Mouse (Mus musculus): ENCODE measurements around the gene Sept9. TPM values are rescaled to one million over a fixed set of nuclear protein-coding genes. Genes with fewer than 3 reads are reported as not detected.

The Sept9 gene
- polyA plus RNA-seq, 1 experiment from 2014 or later = 182 TPM

DNA sequence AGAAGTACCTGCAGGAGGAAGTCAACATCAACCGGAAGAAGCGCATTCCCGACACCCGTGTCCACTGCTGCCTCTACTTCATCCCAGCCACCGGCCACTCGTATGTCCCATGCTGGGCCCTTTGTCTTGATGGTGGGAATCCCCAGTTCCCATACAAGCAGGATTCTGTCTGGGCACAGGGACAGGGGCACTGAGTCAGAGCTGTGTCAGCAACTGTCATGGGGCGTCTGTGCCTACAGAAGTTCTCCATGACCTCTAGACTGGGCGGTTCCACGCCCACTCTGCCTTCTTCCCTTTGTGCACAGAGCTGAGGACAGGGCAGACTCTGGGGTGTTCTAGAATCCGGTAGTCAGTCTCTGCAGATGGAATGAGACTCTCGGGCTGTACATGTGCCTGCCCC lies 153.7 kb downstream of the Sept9 start:
- peaks cover 22% of the 10 kb centered on the region for H3K4me1 ChIP-seq (ENCODE audit: control insufficient read depth, insufficient read depth, low read length)
- no peaks in the 10 kb centered on the region for H3K9me3 ChIP-seq (replicated peaks; ENCODE audit: control insufficient read depth, low read length)
- H3K36me3 ChIP-seq (replicated peaks; ENCODE audit: control insufficient read depth, insufficient read depth, low read depth, low read length) = peaks cover 26% of the 10 kb centered on the region
- no peak for ATAC-seq (replicated peaks; ENCODE audit: insufficient number of reproducible peaks, low FRiP score, low TSS enrichment, low read depth)
- H3K27ac ChIP-seq (replicated peaks; ENCODE audit: low read depth, low read length) = no peak overlapping the region
- no peaks in the 10 kb centered on the region for H3K27me3 ChIP-seq (ENCODE audit: control insufficient read depth, insufficient read depth, low read length)
- H3K4me2 ChIP-seq (ENCODE audit: low read depth, low read length) = no peak overlapping the region
- no peak for DNase-seq (ENCODE audit: low spot score)
- H3K4me3 ChIP-seq (ENCODE audit: low read depth, low read length) = no peak overlapping the region
- 95% methylated on average over 11 of the region's 11 CpGs for WGBS
- H3K9ac ChIP-seq (replicated peaks; ENCODE audit: low read length) = no peak overlapping the region

GRCm38 (mm10) chr11:117354107-117354506 lies 154.6 kb downstream of the Sept9 start:
- Histone ChIP-seq H3K4me3 (ENCODE audit: low read depth, low read length) (no peak overlapping the region), H3K27me3 (ENCODE audit: control insufficient read depth, insufficient read depth, low read length) (no peaks in the 10 kb centered on the region), H3K36me3 (replicated peaks; ENCODE audit: control insufficient read depth, insufficient read depth, low read depth, low read length) (peaks cover 32% of the 10 kb centered on the region), H3K9me3 (replicated peaks; ENCODE audit: control insufficient read depth, low read length) (no peaks in the 10 kb centered on the region), H3K4me1 (ENCODE audit: control insufficient read depth, insufficient read depth, low read length) (peaks cover 16% of the 10 kb centered on the region), H3K9ac (replicated peaks; ENCODE audit: low read length) (no peak overlapping the region), H3K4me2 (ENCODE audit: low read depth, low read length) (no peak overlapping the region), H3K27ac (replicated peaks; ENCODE audit: low read depth, low read length) (no peak overlapping the region)
- ATAC-seq (replicated peaks; ENCODE audit: insufficient number of reproducible peaks, low FRiP score, low TSS enrichment, low read depth) (no peak), DNase-seq (ENCODE audit: low spot score) (no peak)
- 96% methylated on average over 4 of the region's 4 CpGs for WGBS

- Histone ChIP-seq H3K4me1 (ENCODE audit: control insufficient read depth, insufficient read depth, low read length) (no peaks in the 10 kb centered on the region), H3K27ac (replicated peaks; ENCODE audit: low read depth, low read length) (no peak overlapping the region), H3K27me3 (ENCODE audit: control insufficient read depth, insufficient read depth, low read length) (no peaks in the 10 kb centered on the region), H3K4me2 (ENCODE audit: low read depth, low read length) (no peak overlapping the region), H3K9me3 (replicated peaks; ENCODE audit: control insufficient read depth, low read length) (no peaks in the 10 kb centered on the region), H3K36me3 (replicated peaks; ENCODE audit: control insufficient read depth, insufficient read depth, low read depth, low read length) (peaks cover 43% of the 10 kb centered on the region), H3K9ac (replicated peaks; ENCODE audit: low read length) (no peak overlapping the region), H3K4me3 (ENCODE audit: low read depth, low read length) (no peak overlapping the region)
- DNase-seq (ENCODE audit: low spot score) (no peak), ATAC-seq (replicated peaks; ENCODE audit: insufficient number of reproducible peaks, low FRiP score, low TSS enrichment, low read depth) (no peak)
- 85% methylated on average over 3 of the region's 3 CpGs for WGBS
These were observed 157.5 kb downstream of the Sept9 start for GRCm38 (mm10) chr11:117356937-117357336.

DNA sequence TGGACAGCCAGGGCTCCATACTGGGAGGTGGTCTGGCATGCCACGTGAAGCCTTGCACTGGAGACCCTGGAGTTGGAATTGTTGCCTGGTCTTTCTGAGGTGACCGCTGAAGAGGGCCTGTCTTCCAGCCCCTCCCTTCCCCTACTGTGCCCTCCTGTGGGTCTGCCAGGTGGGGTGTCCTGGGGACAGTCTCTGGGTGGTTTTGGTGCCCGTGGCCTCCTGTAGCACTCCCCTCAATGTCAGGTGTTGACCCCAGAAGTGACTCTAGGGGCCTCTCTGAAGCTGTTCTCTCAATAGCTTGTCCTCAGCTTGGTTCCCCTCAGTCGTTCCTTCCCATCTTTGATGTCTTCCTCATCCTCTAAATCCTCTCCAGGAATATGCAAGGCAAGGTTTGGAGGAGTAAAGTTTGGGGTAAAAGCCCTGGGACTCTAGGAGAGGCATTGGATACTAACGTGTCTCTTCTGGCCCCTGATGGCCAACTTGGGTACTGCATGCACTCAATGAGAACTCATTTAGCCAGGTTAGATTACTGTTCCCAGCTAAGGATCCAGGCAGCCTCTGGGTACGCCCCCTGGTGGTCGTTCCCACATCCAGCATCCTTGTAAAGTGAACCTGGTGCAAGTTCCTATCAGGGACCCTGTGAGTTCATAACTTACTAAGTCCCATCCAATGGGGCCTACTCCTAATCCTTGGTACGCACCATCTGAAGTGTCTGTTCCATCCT lies 158.6 kb downstream of the Sept9 start:
- DNase-seq (ENCODE audit: low spot score) = peak; percentile 99
- Histone ChIP-seq H3K4me2 (ENCODE audit: low read depth, low read length) (no peak overlapping the region), H3K9ac (replicated peaks; ENCODE audit: low read length) (no peak overlapping the region), H3K9me3 (replicated peaks; ENCODE audit: control insufficient read depth, low read length) (no peaks in the 10 kb centered on the region), H3K4me1 (ENCODE audit: control insufficient read depth, insufficient read depth, low read length) (no peaks in the 10 kb centered on the region), H3K36me3 (replicated peaks; ENCODE audit: control insufficient read depth, insufficient read depth, low read depth, low read length) (peaks cover 48% of the 10 kb centered on the region), H3K27ac (replicated peaks; ENCODE audit: low read depth, low read length) (no peak overlapping the region), H3K4me3 (ENCODE audit: low read depth, low read length) (no peak overlapping the region), H3K27me3 (ENCODE audit: control insufficient read depth, insufficient read depth, low read length) (no peaks in the 10 kb centered on the region)
- ATAC-seq (replicated peaks; ENCODE audit: insufficient number of reproducible peaks, low FRiP score, low TSS enrichment, low read depth) = 0 out of 2 replicates have a peak, but pooled peaks have one; percentile 54
- 36% methylated on average over 8 of the region's 8 CpGs for WGBS

GRCm38 (mm10) chr11:117359161-117359560 lies 159.7 kb downstream of the Sept9 start:
- Histone ChIP-seq H3K4me3 (ENCODE audit: low read depth, low read length) (no peak overlapping the region), H3K9me3 (replicated peaks; ENCODE audit: control insufficient read depth, low read length) (no peaks in the 10 kb centered on the region), H3K36me3 (replicated peaks; ENCODE audit: control insufficient read depth, insufficient read depth, low read depth, low read length) (peaks cover 42% of the 10 kb centered on the region), H3K4me1 (ENCODE audit: control insufficient read depth, insufficient read depth, low read length) (no peaks in the 10 kb centered on the region), H3K27me3 (ENCODE audit: control insufficient read depth, insufficient read depth, low read length) (no peaks in the 10 kb centered on the region), H3K9ac (replicated peaks; ENCODE audit: low read length) (no peak overlapping the region), H3K27ac (replicated peaks; ENCODE audit: low read depth, low read length) (no peak overlapping the region), H3K4me2 (ENCODE audit: low read depth, low read length) (no peak overlapping the region)
- no peak for ATAC-seq (replicated peaks; ENCODE audit: insufficient number of reproducible peaks, low FRiP score, low TSS enrichment, low read depth)
- DNase-seq (ENCODE audit: low spot score) = no peak
- 81% methylated on average over 10 of the region's 10 CpGs for WGBS

GRCm38 (mm10) chr11:117359870-117360269 lies 160.4 kb downstream of the Sept9 start:
- Histone ChIP-seq H3K4me3 (ENCODE audit: low read depth, low read length) (no peak overlapping the region), H3K4me2 (ENCODE audit: low read depth, low read length) (no peak overlapping the region), H3K27ac (replicated peaks; ENCODE audit: low read depth, low read length) (no peak overlapping the region), H3K36me3 (replicated peaks; ENCODE audit: control insufficient read depth, insufficient read depth, low read depth, low read length) (peaks cover 35% of the 10 kb centered on the region), H3K9me3 (replicated peaks; ENCODE audit: control insufficient read depth, low read length) (no peaks in the 10 kb centered on the region), H3K27me3 (ENCODE audit: control insufficient read depth, insufficient read depth, low read length) (no peaks in the 10 kb centered on the region), H3K9ac (replicated peaks; ENCODE audit: low read length) (no peak overlapping the region), H3K4me1 (ENCODE audit: control insufficient read depth, insufficient read depth, low read length) (no peaks in the 10 kb centered on the region)
- WGBS = 73% methylated on average over 5 of the region's 5 CpGs
- peak; percentile 77 for DNase-seq (ENCODE audit: low spot score)
- no peak for ATAC-seq (replicated peaks; ENCODE audit: insufficient number of reproducible peaks, low FRiP score, low TSS enrichment, low read depth)

DNA sequence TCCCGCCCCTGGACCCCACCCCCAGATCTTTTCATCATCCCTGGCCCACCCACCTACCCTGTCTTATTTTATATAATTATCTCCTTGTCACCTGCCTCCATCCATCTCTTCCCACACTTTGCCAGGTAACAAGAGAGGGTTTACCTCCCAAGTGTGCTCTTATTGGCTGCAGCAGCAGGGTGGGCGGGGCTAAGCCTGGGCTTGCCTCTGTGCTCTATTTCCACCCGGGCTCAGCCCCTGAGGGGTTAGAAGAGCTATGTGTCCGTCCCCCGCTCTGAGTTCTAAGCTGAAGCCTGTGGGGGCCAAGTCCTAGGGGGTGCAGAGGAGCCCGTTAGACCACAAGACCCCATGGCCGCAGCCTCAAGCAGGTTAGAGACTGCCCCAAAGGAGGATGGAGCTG lies 161.1 kb downstream of the Sept9 start:
- Histone ChIP-seq H3K4me2 (ENCODE audit: low read depth, low read length) (no peak overlapping the region), H3K4me1 (ENCODE audit: control insufficient read depth, insufficient read depth, low read length) (no peaks in the 10 kb centered on the region), H3K9me3 (replicated peaks; ENCODE audit: control insufficient read depth, low read length) (no peaks in the 10 kb centered on the region), H3K27ac (replicated peaks; ENCODE audit: low read depth, low read length) (no peak overlapping the region), H3K4me3 (ENCODE audit: low read depth, low read length) (no peak overlapping the region), H3K36me3 (replicated peaks; ENCODE audit: control insufficient read depth, insufficient read depth, low read depth, low read length) (peaks cover 28% of the 10 kb centered on the region), H3K27me3 (ENCODE audit: control insufficient read depth, insufficient read depth, low read length) (no peaks in the 10 kb centered on the region), H3K9ac (replicated peaks; ENCODE audit: low read length) (no peak overlapping the region)
- WGBS = 71% methylated on average over 7 of the region's 7 CpGs
- ATAC-seq (replicated peaks; ENCODE audit: insufficient number of reproducible peaks, low FRiP score, low TSS enrichment, low read depth) (no peak), DNase-seq (ENCODE audit: low spot score) (no peak)

DNA sequence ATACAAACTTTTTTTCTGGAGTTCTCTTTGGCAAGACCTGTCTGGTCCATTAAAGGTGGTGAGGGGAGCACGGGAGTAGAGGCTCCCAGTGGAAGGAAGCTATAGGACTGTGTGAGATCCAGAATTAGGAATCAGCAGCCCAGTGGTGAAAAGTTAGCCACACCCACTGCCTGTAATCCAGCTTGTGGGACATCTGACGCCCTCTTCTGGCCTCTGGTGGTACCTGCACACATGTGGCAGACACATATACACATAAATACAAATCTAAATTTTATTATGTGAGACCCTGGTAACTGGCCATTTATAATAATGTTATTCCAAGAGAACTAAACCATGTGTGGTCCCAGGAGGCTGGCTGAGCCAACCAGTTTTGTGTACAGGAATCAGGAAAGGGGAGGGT lies 162.8 kb downstream of the Sept9 start:
- ATAC-seq (replicated peaks; ENCODE audit: insufficient number of reproducible peaks, low FRiP score, low TSS enrichment, low read depth) (no peak), DNase-seq (ENCODE audit: low spot score) (no peak)
- Histone ChIP-seq H3K9me3 (replicated peaks; ENCODE audit: control insufficient read depth, low read length) (no peaks in the 10 kb centered on the region), H3K27me3 (ENCODE audit: control insufficient read depth, insufficient read depth, low read length) (no peaks in the 10 kb centered on the region), H3K4me1 (ENCODE audit: control insufficient read depth, insufficient read depth, low read length) (no peaks in the 10 kb centered on the region), H3K4me2 (ENCODE audit: low read depth, low read length) (no peak overlapping the region), H3K9ac (replicated peaks; ENCODE audit: low read length) (no peak overlapping the region), H3K4me3 (ENCODE audit: low read depth, low read length) (no peak overlapping the region), H3K36me3 (replicated peaks; ENCODE audit: control insufficient read depth, insufficient read depth, low read depth, low read length) (peaks cover 24% of the 10 kb centered on the region), H3K27ac (replicated peaks; ENCODE audit: low read depth, low read length) (no peak overlapping the region)
- WGBS = 89% methylated on average over 2 of the region's 2 CpGs

All from embryonic facial prominence, embryonic 11.5 days (tissue).